Mouse (Mus musculus): ENCODE measurements around the gene Ccdc149. TPM values are rescaled to one million over a fixed set of nuclear protein-coding genes. Genes with fewer than 3 reads are reported as not detected.

The Ccdc149 gene
- not detected for total RNA-seq (2023)

GRCm38 (mm10) chr5:52470991-52471801 lies at the start of gene Ccdc149:
Gene Ccdc149, minus strand, starts transcription at chr5:52471521.

GRCm38 (mm10) chr5:52363468-52364150 lies 107.7 kb downstream of the Ccdc149 start, which contains the start of gene Sod3:
Gene Sod3, plus strand, starts transcription at chr5:52363791.

Other genes with a start within 250 kb of the Ccdc149 start
- gene Sod3, start 107.7 kb downstream of the Ccdc149 start, total RNA-seq (2023), result not detected
- not detected for gene Lgi2, start 94.9 kb upstream of the Ccdc149 start, total RNA-seq (2023)
- gene Sepsecs, start 198.2 kb upstream of the Ccdc149 start, total RNA-seq (2023), result 16.8 TPM